Mouse (Mus musculus) ES-Bruce4 (cell line): ENCODE results near the gene Dhfr.

Experiments used
- CTCF ChIP-seq: IDR thresholded peaks from one replicate; pipeline ENCODE4 v1.8.1; 2011; ENCODE audit warnings: low read depth, low read length
- EP300 ChIP-seq: IDR thresholded peaks from 2 replicates; pipeline ENCODE4 v1.6.1; 2011; ENCODE audit warnings: low read depth, low read length; ENCODE audit not compliant: insufficient read depth
- POLR2A ChIP-seq: IDR thresholded peaks from one replicate; pipeline ENCODE4 v1.8.1; 2011; ENCODE audit warnings: low read length; ENCODE audit not compliant: insufficient read depth

- TF ChIP-seq CTCF (no peak), POLR2A (no peak), EP300 (no peak)
Measured at GRCm38 (mm10) chr13:92353956-92354355, 570 bp upstream of the Dhfr start.
